Mouse (Mus musculus) activated CD4-positive, CD25-positive, alpha-beta regulatory T cell, adult 4 months (primary cell): Measurements from ENCODE around the gene Tenm2. TPM values are rescaled to one million over a fixed set of nuclear protein-coding genes. Genes with fewer than 3 reads are reported as not detected.

Experiments
- ATAC-seq: one replicate; pipeline ENCODE4 v1.8.0; 2017
- polyA plus RNA-seq, 2 experiments: library from polyadenylated mRNA; unstranded; fragments of 100-300 nt; shearing (Covaris generic); gene quantifications; one replicate each; pipeline ENCODE4 v1.2.1; 2017

The Tenm2 gene
- polyA plus RNA-seq, 2 experiments from 2014 or later = not detected

- no peak for ATAC-seq
Observed at GRCm38 (mm10) chr11:36263840-36264239, 971.9 kb downstream of the Tenm2 start.

GRCm38 (mm10) chr11:36257187-36257586 is 978.6 kb downstream of the Tenm2 start:
- ATAC-seq = no peak

GRCm38 (mm10) chr11:36256747-36257146 is 979.0 kb downstream of the Tenm2 start:
- no peak for ATAC-seq

- no peak for ATAC-seq
Observed at GRCm38 (mm10) chr11:36254019-36254418, 981.7 kb downstream of the Tenm2 start.

GRCm38 (mm10) chr11:36250111-36250510 is 985.7 kb downstream of the Tenm2 start:
- no peak for ATAC-seq

GRCm38 (mm10) chr11:36246152-36246551 is 989.6 kb downstream of the Tenm2 start:
- ATAC-seq = no peak

- no peak for ATAC-seq
Observed at GRCm38 (mm10) chr11:36244491-36244882, 991.3 kb downstream of the Tenm2 start.

- no peak for ATAC-seq
Observed at GRCm38 (mm10) chr11:36243747-36244490, 991.8 kb downstream of the Tenm2 start.

GRCm38 (mm10) chr11:36238890-36239289 is 996.9 kb downstream of the Tenm2 start:
- no peak for ATAC-seq

- no peak for ATAC-seq
Observed at GRCm38 (mm10) chr11:36228654-36229053, 1007.1 kb downstream of the Tenm2 start.

- no peak for ATAC-seq
Observed at GRCm38 (mm10) chr11:36228196-36228595, 1007.6 kb downstream of the Tenm2 start.

GRCm38 (mm10) chr11:36226061-36226460 is 1009.7 kb downstream of the Tenm2 start:
- no peak for ATAC-seq

- ATAC-seq = no peak
Observed at GRCm38 (mm10) chr11:36223716-36224439, 1011.9 kb downstream of the Tenm2 start.

- no peak for ATAC-seq
Observed at GRCm38 (mm10) chr11:36222071-36222470, 1013.7 kb downstream of the Tenm2 start.

GRCm38 (mm10) chr11:36221271-36221975 is 1014.3 kb downstream of the Tenm2 start:
- no peak for ATAC-seq

- ATAC-seq = no peak
Observed at GRCm38 (mm10) chr11:36220651-36221050, 1015.1 kb downstream of the Tenm2 start.

GRCm38 (mm10) chr11:36219586-36219985 is 1016.2 kb downstream of the Tenm2 start:
- no peak for ATAC-seq

- ATAC-seq = no peak
Observed at GRCm38 (mm10) chr11:36214589-36214988, 1021.2 kb downstream of the Tenm2 start.

- no peak for ATAC-seq
Observed at GRCm38 (mm10) chr11:36204381-36204780, 1031.4 kb downstream of the Tenm2 start.

GRCm38 (mm10) chr11:36203896-36204295 is 1031.9 kb downstream of the Tenm2 start:
- no peak for ATAC-seq

GRCm38 (mm10) chr11:36194348-36194747 is 1041.4 kb downstream of the Tenm2 start:
- ATAC-seq = no peak

- ATAC-seq = no peak
Observed at GRCm38 (mm10) chr11:36176106-36176505, 1059.7 kb downstream of the Tenm2 start.

GRCm38 (mm10) chr11:36173076-36173690 is 1062.6 kb downstream of the Tenm2 start:
- no peak for ATAC-seq
